Mouse (Mus musculus) forebrain, embryonic 13.5 days (tissue): ENCODE results near the gene Rtp2. TPM values are rescaled to one million over a fixed set of nuclear protein-coding genes. Genes with fewer than 3 reads are reported as not detected.

Experiments
- ATAC-seq: fragments of 200-750 bp; cut with Nextera tagmentation; 2 replicates; pipeline ENCODE4 v1.8.0; 2017
- H3K27ac ChIP-seq: fragments of 300-500 bp; sonication (generic); 2 replicates; pipeline ENCODE4 v1.5.1; 2015; ENCODE audit warnings: inconsistent platforms, mild to moderate bottlenecking, moderate library complexity
- H3K27me3 ChIP-seq: fragments of 300-500 bp; sonication (generic); 2 replicates; pipeline ENCODE4 v1.6.1; 2015; ENCODE audit warnings: mild to moderate bottlenecking, inconsistent platforms
- H3K36me3 ChIP-seq: fragments of 300-500 bp; sonication (generic); 2 replicates; pipeline ENCODE4 v1.6.1; 2015; ENCODE audit warnings: mild to moderate bottlenecking, inconsistent platforms; ENCODE audit not compliant: poor library complexity, severe bottlenecking
- H3K4me1 ChIP-seq: fragments of 300-500 bp; sonication (generic); 2 replicates; pipeline ENCODE4 v1.6.1; 2015; ENCODE audit warnings: inconsistent platforms
- H3K4me2 ChIP-seq: fragments of 300-500 bp; sonication (generic); 2 replicates; pipeline ENCODE4 v1.6.1; 2015; ENCODE audit warnings: inconsistent platforms, mild to moderate bottlenecking, moderate library complexity
- H3K4me3 ChIP-seq: fragments of 300-500 bp; sonication (generic); 2 replicates; pipeline ENCODE4 v1.5.1; 2015; ENCODE audit warnings: mild to moderate bottlenecking, inconsistent platforms
- H3K9ac ChIP-seq: fragments of 300-500 bp; sonication (generic); 2 replicates; pipeline ENCODE4 v1.6.1; 2015; ENCODE audit warnings: mild to moderate bottlenecking, inconsistent platforms
- H3K9me3 ChIP-seq: fragments of 300-500 bp; sonication (generic); replicated peaks from 2 replicates; pipeline ENCODE4 v1.6.1; 2016; ENCODE audit warnings: inconsistent platforms
- WGBS: fragments of 180-500 bp; shearing (Covaris S2); methylation state at CpG from one replicate; pipeline ENCODE4 v1.1.7; 2015; 5-methylcytosine and 5-hydroxymethylcytosine counted together
- polyA plus RNA-seq: library from polyadenylated mRNA; unstranded; fragments of >200 nt; fragmentation: Nextera tagmentation; extraction: Ambion mirVana; gene quantifications from 2 replicates; pipeline ENCODE4 v1.2.1, GENCODE M21; 2015

Gene Rtp2
- not detected in 2 replicates for polyA plus RNA-seq

DNA sequence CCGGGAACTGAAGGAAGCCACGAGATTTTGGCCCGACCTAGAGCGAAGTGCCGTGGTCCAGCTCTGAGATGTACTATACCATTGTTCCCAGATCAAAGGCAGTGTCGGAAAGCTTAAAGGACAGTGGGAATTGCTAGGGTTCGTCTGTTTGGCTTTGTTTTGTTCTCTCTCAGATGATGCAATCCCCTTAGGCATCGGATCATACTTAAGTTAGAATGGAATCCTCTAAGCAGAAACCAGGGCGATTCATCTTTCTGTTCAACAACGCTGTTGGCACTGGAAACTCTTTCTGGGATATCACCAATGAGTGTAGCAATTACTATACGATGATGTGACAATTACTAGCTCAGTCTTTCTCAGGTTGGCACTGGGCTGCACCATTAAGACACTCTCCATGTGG lies at the start of gene Rtp2:
Gene Rtp2, minus strand, starts transcription at position 101 of the 400 bp plus-strand sequence.
- no peaks in the 10 kb centered on the region for H3K9me3 ChIP-seq
- H3K4me1 ChIP-seq, result no peaks in the 10 kb centered on the region
- no peak for ATAC-seq
- H3K36me3 ChIP-seq, result no peaks in the 10 kb centered on the region
- H3K4me3 ChIP-seq, result no peak within 1 kb of the TSS
- H3K4me2 ChIP-seq, result no peak within 1 kb of the TSS
- H3K27me3 ChIP-seq, result no peaks in the 10 kb centered on the region
- no peak within 1 kb of the TSS for H3K27ac ChIP-seq
- H3K9ac ChIP-seq, result no peak within 1 kb of the TSS
- whole genome bisulfite sequencing, result 61% methylated on average over 11 of the region's 11 CpGs

DNA sequence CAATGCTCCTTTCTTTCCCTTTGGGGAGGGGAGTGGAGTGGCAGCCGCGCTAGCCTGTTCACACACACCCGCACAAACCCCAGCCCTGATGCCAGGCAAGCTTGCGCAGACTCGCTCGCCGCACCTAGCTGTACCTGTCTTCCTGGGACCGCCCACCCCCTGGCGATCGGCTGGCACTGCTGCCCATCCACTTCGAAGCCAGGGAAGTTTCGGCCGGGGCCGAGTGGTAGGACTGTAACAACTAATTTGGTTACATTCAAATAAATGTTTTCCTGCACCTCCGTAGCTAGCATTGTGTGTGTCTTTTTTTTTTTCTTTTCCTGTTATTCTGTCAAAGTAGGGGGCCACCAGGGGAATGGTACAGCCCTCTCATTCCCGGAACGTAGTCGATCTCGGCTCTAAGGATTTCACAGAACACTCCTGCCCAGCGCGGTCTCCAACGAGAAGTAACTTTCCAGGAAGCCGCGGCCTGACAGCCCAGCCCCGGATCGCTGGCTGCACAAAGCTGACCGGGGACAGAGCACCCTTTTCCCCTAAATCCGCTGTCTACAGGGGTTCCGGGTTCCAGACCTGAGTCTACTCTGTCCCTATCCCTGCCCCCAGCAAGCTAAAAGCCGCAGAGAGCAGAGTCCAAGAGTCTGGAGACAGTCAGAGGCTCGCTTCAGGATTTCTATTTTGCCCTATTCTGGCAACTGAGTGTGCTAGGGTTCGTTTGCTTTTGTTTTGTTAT lies 49.0 kb upstream of the Rtp2 start:
- H3K27me3 ChIP-seq, result peaks cover 52% of the 10 kb centered on the region
- H3K36me3 ChIP-seq, result no peaks in the 10 kb centered on the region
- H3K9ac ChIP-seq, result peak overlapping the region; percentile 58
- H3K4me2 ChIP-seq, result peak overlapping the region; percentile 88
- peak overlapping the region; percentile 41 for H3K4me3 ChIP-seq
- no peaks in the 10 kb centered on the region for H3K9me3 ChIP-seq
- WGBS, result 1% methylated on average over 32 of the region's 32 CpGs
- no peak overlapping the region for H3K27ac ChIP-seq
- ATAC-seq, result no peak
- peaks cover 49% of the 10 kb centered on the region for H3K4me1 ChIP-seq

DNA sequence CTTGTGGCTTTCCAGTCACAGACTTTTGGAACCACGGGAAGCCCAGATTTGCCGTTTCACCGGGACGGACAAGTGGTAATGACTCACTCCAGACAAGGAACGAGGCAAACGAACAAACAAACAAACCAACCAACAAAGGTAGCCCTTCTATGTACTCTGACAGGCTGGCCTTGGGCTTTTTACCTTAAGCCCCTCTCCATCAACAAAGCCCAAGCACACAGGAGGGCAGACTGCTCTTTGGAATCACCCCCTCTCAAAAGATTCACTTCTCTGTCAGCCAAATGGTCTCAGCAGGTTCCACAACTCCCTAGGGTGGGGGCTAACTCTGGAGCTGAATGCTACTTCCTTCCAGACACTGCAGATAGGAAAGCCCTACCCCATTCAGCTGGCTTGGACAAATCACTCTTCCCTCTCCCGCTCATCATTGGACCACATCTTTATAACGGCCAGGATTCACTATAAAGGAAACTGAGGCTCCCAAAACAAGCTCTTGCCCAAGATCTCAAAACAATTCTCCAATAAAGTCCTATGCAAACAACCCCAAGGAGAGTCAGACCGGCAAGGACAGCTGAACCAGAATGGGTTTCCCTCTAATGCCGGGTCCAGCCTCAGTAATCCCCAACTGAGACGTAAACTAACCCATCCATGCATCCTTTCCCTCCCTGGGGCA lies 48.1 kb upstream of the Rtp2 start:
- Histone ChIP-seq H3K9ac (peak overlapping the region; percentile 58; the same call in 1 of the 2 replicates), H3K27ac (no peak overlapping the region), H3K4me3 (peak overlapping the region; percentile 41), H3K36me3 (no peaks in the 10 kb centered on the region), H3K4me2 (peak overlapping the region; percentile 88), H3K9me3 (no peaks in the 10 kb centered on the region), H3K4me1 (peaks cover 42% of the 10 kb centered on the region), H3K27me3 (peaks cover 46% of the 10 kb centered on the region)
- ATAC-seq, result no peak
- 4% methylated on average over 11 of the region's 11 CpGs for WGBS

DNA sequence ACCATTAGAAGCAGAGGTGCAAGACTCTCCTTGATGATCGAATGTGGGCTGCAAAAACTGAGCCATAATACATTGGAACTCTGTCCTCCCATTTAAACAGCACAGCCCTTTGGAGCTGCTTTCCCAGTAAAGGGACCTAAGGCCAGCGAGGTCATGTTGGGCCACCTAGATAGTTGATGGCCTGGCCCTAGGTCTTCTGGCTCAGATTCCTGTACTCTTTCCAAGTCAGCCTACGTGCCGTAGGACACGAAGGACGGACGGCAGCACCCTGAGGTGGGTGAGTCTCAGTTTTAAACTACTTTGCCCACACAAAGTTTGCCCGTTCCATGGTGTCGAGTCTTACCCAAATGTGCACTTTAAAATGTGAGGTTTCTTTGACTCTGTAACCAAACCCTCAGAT lies 47.3 kb upstream of the Rtp2 start:
- no peak overlapping the region for H3K4me2 ChIP-seq
- H3K9ac ChIP-seq, result no peak overlapping the region
- no peak overlapping the region for H3K4me3 ChIP-seq
- WGBS, result 85% methylated on average over 9 of the region's 9 CpGs
- H3K27ac ChIP-seq, result no peak overlapping the region
- H3K27me3 ChIP-seq, result peaks cover 38% of the 10 kb centered on the region
- no peaks in the 10 kb centered on the region for H3K36me3 ChIP-seq
- H3K4me1 ChIP-seq, result peaks cover 35% of the 10 kb centered on the region
- no peak for ATAC-seq
- H3K9me3 ChIP-seq, result no peaks in the 10 kb centered on the region

DNA sequence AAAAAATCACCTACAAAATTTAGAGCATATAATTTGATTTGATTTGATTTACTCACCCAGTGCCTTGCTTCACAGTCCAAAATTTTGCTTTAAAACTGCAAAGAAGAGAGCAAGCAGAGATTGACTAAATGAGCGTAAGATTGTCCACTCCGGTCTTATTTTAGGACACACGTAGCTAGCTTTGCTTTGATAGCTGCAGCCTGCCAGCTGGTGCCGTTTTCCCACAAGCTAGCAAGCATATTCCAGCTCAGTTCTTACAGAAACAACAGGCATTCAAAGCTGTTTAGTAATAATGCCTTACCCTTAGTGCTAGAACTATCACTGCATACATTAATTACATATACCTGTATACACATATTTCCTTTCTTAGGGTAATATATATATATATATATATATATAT lies 46.3 kb upstream of the Rtp2 start:
- H3K4me2 ChIP-seq, result no peak overlapping the region
- ATAC-seq, result no peak
- no peak overlapping the region for H3K27ac ChIP-seq
- H3K4me1 ChIP-seq, result peaks cover 29% of the 10 kb centered on the region
- H3K4me3 ChIP-seq, result no peak overlapping the region
- no peak overlapping the region for H3K9ac ChIP-seq
- H3K27me3 ChIP-seq, result peaks cover 33% of the 10 kb centered on the region
- H3K9me3 ChIP-seq, result no peaks in the 10 kb centered on the region
- no peaks in the 10 kb centered on the region for H3K36me3 ChIP-seq
- 79% methylated on average over 4 of the region's 4 CpGs for WGBS

DNA sequence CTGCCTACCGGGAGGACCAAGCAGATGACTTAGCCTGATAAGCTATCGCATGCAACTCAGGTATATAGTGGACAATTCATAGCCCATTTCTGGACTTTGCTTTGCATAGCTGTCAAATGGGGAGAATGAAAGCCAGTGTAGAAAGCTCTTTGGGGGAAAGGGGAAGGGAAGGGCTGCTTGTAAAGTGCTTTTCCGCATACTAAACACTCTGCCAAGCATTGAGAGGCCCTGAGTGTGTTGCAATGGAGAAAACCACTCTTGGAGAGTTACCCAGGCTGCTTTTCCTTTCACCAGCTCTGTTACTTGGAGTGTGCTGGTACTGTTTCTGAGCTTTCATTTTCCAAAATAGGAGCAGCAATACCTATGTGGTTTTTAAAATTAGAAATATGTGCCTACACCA lies 45.5 kb upstream of the Rtp2 start:
- Histone ChIP-seq H3K4me2 (no peak overlapping the region), H3K9me3 (no peaks in the 10 kb centered on the region), H3K9ac (no peak overlapping the region), H3K4me3 (no peak overlapping the region), H3K27me3 (peaks cover 33% of the 10 kb centered on the region), H3K27ac (no peak overlapping the region), H3K36me3 (no peaks in the 10 kb centered on the region), H3K4me1 (peaks cover 22% of the 10 kb centered on the region)
- 85% methylated on average over 3 of the region's 3 CpGs for WGBS
- no peak for ATAC-seq

DNA sequence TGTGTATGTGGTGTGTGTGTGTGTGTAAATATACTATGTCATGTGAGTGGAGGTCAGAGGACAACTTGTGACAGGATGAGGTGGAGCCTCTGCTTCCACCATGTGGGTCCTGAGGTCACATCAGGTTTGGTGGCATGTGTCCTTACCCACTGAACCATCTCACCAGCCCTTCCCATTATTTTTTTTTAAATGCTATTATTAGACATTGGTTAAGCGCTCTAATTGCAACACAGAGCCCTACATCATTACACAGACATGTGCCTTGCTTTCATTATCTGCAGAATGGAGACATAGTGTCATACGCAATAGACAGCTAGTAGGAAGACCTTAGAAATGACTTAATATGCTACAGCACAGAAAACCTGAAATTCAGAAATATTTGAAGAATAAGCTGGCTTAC lies 44.0 kb upstream of the Rtp2 start:
- H3K4me1 ChIP-seq, result peaks cover 7% of the 10 kb centered on the region
- no peak overlapping the region for H3K4me3 ChIP-seq
- no peak overlapping the region for H3K27ac ChIP-seq
- H3K9me3 ChIP-seq, result no peaks in the 10 kb centered on the region
- H3K9ac ChIP-seq, result no peak overlapping the region
- no peak overlapping the region for H3K4me2 ChIP-seq
- 87% methylated on average over 2 of the region's 2 CpGs for WGBS
- H3K36me3 ChIP-seq, result peaks cover 5% of the 10 kb centered on the region; the same call in 1 of the 2 replicates
- peaks cover 23% of the 10 kb centered on the region for H3K27me3 ChIP-seq
- ATAC-seq, result no peak

DNA sequence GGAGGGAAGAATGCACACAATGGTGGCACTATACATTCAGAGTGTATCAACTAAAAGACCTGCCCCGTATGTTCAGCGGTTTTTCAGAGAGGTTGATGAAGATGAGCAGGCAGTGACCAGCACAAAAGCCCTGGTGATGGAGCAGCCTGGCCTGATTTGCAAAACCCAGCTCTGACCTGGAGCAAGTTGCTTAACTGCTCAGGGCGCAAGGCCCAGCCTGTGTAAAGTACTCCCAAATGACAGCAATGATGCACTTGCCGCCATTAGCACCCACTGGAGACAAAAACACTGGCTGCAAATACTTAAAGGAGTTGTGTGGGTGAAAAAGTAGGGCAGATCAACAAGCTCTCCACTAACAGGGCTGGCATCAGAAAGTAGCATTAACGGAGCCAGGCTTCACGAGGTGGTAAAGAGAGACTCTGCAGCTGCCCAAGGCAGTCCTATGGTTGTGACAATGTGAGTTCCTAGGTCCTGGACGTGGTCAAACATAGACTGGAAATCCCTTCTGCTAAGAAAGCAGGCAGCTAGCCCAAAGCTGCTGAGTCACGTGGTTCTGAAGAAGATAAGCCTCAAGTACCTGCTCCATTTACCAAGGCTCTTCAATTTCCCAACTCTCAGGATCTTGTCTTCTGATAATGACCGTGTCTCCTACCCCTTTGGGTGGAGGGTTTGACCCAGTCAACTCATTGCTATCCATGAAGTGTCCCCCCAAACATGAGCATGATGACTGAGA lies 41.6 kb upstream of the Rtp2 start:
- Histone ChIP-seq H3K4me3 (no peak overlapping the region), H3K4me1 (no peaks in the 10 kb centered on the region), H3K36me3 (peaks cover 5% of the 10 kb centered on the region; the same call in 1 of the 2 replicates), H3K9ac (no peak overlapping the region), H3K9me3 (no peaks in the 10 kb centered on the region), H3K27ac (no peak overlapping the region), H3K27me3 (no peaks in the 10 kb centered on the region; the same call in 1 of the 2 replicates), H3K4me2 (no peak overlapping the region)
- WGBS, result 88% methylated on average over 9 of the region's 9 CpGs
- ATAC-seq, result no peak

DNA sequence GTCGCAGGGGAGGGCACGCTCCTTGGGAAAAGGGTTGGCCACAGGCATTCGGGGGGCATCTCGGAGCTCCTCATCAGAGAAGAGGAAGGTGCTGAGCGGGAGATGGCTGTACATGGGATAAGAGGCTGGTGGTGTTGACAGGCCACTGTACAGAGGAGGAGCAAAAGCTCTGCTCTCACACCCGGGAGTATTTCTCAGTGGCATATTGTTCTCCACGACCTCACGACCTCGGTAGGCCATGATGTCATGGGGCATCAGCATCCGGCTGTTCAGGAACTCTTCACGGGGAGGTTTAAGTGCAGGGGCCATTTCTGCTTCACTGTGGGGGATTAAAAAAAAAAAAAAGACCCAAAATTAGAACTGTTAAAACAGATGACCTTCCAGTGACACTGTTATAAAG lies 40.7 kb upstream of the Rtp2 start:
- Histone ChIP-seq H3K4me2 (no peak overlapping the region), H3K9me3 (no peaks in the 10 kb centered on the region), H3K27ac (no peak overlapping the region), H3K9ac (no peak overlapping the region), H3K27me3 (no peaks in the 10 kb centered on the region; the same call in 1 of the 2 replicates), H3K4me3 (no peak overlapping the region), H3K4me1 (no peaks in the 10 kb centered on the region), H3K36me3 (peaks cover 8% of the 10 kb centered on the region)
- ATAC-seq, result no peak
- WGBS, result 81% methylated on average over 11 of the region's 11 CpGs

DNA sequence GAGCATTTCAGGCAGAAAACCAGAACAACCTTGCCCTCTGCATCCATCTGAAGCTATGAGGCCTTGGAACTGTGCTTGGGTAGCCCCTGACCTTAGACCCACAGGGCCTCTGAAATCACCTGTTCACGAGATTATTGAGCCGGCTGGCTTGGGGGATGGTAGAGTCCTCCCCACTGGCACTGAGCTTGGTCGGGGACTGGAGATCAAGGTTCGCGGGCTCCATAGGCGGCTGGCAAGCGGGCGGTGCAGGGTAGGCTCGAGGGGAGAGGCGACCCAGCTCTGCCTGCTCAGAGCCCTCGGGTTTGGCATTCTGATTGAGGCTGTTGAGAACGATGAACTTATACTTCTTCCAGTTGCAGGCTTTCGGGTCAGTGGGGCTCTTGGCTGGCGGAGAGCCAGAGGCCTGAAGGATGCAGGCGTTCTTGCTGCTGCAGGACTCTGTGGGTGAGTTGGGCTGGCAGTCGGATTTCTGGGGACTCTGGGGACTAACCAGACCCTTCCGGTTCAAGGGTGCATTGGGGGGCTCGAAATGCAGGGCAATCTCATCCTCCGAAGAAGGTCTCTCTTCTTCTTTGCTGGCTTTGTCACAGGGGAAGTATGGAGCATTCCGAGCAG lies 40.0 kb upstream of the Rtp2 start:
- Histone ChIP-seq H3K4me2 (no peak overlapping the region), H3K9ac (no peak overlapping the region), H3K27ac (no peak overlapping the region), H3K4me1 (no peaks in the 10 kb centered on the region), H3K4me3 (no peak overlapping the region), H3K27me3 (no peaks in the 10 kb centered on the region), H3K9me3 (no peaks in the 10 kb centered on the region), H3K36me3 (peaks cover 12% of the 10 kb centered on the region)
- 81% methylated on average over 20 of the region's 20 CpGs for WGBS
- no peak for ATAC-seq

DNA sequence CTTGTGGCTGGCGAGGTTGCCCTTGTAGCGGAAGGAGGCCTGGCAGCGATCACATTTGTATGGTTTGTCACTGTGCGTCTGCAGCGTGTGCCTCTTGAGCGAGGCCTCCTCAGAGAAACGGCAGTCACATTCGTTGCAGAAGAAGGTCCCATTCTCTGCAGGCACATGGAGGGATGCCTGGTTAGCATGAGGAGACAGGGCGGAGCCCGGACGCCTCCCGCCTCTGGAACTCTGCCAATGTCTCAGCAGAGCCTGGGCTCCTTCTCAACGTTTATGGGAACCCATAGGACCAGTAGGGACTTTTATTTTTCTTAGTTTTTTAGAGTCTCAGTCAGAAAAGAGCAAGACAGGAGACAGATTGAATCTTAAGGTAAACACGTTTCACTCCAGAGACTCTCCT lies 37.7 kb upstream of the Rtp2 start:
- no peak for ATAC-seq
- Histone ChIP-seq H3K9ac (no peak overlapping the region), H3K9me3 (no peaks in the 10 kb centered on the region), H3K27ac (no peak overlapping the region), H3K4me3 (no peak overlapping the region), H3K4me2 (no peak overlapping the region), H3K4me1 (no peaks in the 10 kb centered on the region), H3K27me3 (no peaks in the 10 kb centered on the region), H3K36me3 (peaks cover 12% of the 10 kb centered on the region)
- WGBS, result 85% methylated on average over 14 of the region's 14 CpGs

DNA sequence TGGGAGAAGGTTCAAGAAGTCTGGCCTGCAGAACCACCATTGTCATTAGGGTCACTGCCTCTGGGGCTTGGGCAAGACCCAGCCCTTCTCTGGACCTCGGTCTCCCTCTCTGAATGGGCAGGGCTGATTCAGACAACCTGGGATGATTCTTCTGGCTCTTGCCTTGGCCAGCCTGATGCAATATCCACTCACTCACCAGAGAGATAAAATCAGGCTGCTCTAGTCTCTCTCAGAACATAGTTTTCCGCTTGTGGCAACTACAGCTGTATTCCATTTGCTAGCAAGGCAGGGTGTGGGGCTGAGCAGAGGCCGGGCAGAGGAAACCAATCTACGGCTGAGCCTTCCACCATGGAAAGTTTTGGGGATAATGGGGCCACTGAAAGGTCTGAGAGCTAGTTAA lies 36.7 kb upstream of the Rtp2 start:
- Histone ChIP-seq H3K9ac (no peak overlapping the region), H3K27ac (no peak overlapping the region), H3K27me3 (no peaks in the 10 kb centered on the region), H3K4me3 (no peak overlapping the region), H3K4me1 (peaks cover 8% of the 10 kb centered on the region), H3K9me3 (no peaks in the 10 kb centered on the region), H3K36me3 (peaks cover 12% of the 10 kb centered on the region), H3K4me2 (no peak overlapping the region)
- 82% methylated on average over 4 of the region's 4 CpGs for WGBS
- no peak for ATAC-seq
